Mouse (Mus musculus) embryonic fibroblast, embryonic 13.5 days (primary cell): ENCODE measurements at regions not wholly inside any gene's neighbourhood (a gene's known extent, or its start where the extent isn't known, plus 50 kb on each side); places are given as distances from the start of the nearest gene placed in this dataset.

Experiments
- H3K27ac ChIP-seq: 2 replicates; pipeline ENCODE4 v1.5.1; 2012; ENCODE audit warnings: low read length, control low read depth, inconsistent platforms; ENCODE audit not compliant: insufficient read depth
- H3K4me1 ChIP-seq: 2 replicates; pipeline ENCODE4 v1.6.1; 2011; ENCODE audit warnings: low read length; ENCODE audit not compliant: control insufficient read depth, insufficient read depth
- H3K4me3 ChIP-seq: 2 replicates; pipeline ENCODE4 v1.5.1; 2011; ENCODE audit warnings: mild to moderate bottlenecking, control low read depth, low read length; ENCODE audit not compliant: insufficient read depth
- CTCF ChIP-seq: IDR thresholded peaks from 2 replicates; pipeline ENCODE4 v1.5.1; 2011; ENCODE audit warnings: mild to moderate bottlenecking, control low read depth, low read length, moderate library complexity, borderline replicate concordance; ENCODE audit not compliant: insufficient read depth
- POLR2A ChIP-seq: IDR thresholded peaks from 2 replicates; pipeline ENCODE4 v1.6.1; 2011; ENCODE audit warnings: low read depth, mild to moderate bottlenecking, control low read depth, low read length, moderate library complexity

DNA sequence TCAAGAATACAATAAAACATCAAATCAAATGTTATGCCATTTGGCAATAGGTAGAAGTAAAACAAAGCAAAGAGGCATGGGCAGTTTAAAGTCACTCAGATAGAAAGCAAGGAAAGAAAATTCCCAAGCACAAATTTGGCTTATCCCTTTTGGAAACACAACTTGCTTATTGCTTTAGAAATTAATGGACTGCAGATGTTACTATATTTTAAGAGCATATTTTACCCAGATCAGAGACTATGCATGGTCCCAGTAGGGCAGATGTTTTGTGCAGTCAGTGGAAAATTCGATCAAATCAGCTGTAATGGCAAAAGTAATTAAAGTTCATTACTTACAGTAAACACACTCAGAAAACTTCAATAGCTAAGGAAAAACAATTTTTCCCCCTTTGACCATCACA is 245.9 kb downstream of the Rfpl4b start:
- TF ChIP-seq POLR2A: no peak
- TF ChIP-seq CTCF: no peak
- no peak overlapping the region for H3K27ac ChIP-seq
- no peak overlapping the region for H3K4me3 ChIP-seq
- H3K4me1 ChIP-seq: no peaks in the 10 kb centered on the region

DNA sequence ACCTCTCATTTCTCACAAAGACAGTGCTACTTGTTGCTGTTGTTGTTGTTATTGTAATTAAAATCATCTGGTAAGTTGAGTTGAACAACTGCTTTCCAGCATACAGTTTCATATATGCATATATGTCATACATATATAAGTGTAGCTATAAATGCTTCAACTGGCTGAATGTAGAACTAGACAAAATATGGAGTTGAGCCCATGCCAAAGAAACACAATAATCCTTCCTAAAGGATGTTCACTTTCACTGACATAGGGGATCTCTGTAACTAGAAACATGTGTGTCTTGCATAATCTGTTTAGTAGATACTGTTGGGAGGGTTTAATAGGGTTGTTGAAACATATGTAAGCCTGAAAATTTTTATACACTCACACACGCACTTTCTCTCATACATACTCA is 247.9 kb downstream of the Rfpl4b start:
- TF ChIP-seq POLR2A (no peak), CTCF (no peak)
- H3K4me3 ChIP-seq: no peak overlapping the region
- no peaks in the 10 kb centered on the region for H3K4me1 ChIP-seq
- H3K27ac ChIP-seq: no peak overlapping the region

DNA sequence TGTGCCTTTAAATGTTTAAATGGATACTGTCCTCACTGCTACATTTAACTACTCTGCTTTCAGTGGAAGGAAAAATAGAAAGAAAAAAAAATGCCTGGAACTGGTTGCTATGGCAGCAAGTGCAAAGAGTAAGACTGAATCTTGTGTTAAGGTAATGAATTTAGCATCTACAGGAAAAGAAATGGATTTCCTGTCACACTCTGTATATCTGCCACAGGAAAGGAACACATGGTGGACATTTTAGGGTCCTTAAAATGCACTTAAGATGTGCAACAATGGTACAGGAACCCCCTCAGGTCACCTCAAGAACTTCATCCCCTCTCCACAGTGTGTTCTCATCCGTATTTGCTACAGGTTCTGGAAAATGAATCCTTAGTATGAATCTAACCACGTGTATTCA is 248.4 kb downstream of the Rfpl4b start:
- H3K27ac ChIP-seq: no peak overlapping the region
- no peaks in the 10 kb centered on the region for H3K4me1 ChIP-seq
- TF ChIP-seq CTCF (no peak), POLR2A (no peak)
- no peak overlapping the region for H3K4me3 ChIP-seq

DNA sequence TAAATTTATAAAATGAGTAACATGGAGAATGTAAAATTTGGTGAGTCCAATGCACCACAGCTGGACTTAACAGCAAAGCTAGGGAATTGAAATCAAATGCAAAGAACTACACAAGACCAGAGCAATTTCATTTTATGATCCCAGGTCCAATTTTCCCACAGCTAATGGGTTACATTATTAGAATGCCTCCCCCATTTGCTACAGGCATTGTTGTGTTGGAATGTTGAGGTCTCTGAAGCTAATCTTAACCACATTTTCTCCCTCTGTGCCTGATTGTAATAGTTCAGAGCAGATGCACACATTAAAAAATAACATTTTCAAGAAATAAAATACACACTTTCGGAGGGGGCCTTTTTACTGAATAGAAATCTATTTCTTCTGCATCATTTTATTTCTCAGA is 254.3 kb downstream of the Rfpl4b start:
- H3K27ac ChIP-seq: no peak overlapping the region
- no peak overlapping the region for H3K4me3 ChIP-seq
- TF ChIP-seq POLR2A (no peak), CTCF (no peak)
- H3K4me1 ChIP-seq: no peaks in the 10 kb centered on the region

DNA sequence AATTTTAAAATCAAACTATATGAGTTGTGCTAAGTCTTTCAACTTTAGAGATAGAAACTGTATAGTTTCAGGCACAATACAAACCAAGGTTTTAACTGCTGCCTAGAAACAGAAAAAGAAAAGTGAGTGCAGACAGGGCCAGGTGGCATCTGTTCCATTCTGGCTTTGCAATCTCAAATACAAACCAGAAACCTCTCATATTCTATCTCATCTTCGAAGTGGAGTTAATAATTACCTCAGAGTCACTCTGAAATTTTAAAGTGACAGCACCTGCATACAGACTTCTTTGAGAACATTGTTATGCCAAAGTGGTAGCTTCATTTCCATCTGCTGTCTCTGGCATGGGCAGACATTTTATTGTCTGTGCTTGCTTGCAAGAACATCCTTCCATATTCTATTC is 255.2 kb downstream of the Rfpl4b start:
- Histone ChIP-seq H3K4me3 (no peak overlapping the region), H3K4me1 (no peaks in the 10 kb centered on the region), H3K27ac (peak overlapping the region; percentile 61)
- no peak for TF ChIP-seq CTCF
- TF ChIP-seq POLR2A: no peak

DNA sequence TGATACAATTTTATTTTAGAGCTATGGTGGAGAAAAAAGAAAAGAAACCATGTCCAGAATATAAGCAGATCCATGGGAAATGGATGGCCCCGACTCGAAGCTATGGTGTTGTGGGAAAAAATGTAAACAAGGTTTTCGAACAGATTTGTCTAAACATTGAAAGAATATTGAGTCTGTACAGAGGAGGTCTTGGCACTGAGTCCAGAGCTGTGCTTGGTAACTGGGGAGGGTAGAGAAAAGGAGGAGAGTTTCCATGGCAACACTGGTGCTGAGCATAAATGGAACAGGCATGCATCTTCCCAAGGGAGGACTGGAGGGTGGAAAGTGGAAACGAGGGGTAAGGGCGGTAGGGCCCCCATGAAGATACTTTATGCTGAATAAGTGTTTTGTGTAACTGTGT is 266.5 kb downstream of the Rfpl4b start:
- TF ChIP-seq CTCF (no peak), POLR2A (no peak)
- no peak overlapping the region for H3K27ac ChIP-seq
- H3K4me3 ChIP-seq: no peak overlapping the region
- no peaks in the 10 kb centered on the region for H3K4me1 ChIP-seq

DNA sequence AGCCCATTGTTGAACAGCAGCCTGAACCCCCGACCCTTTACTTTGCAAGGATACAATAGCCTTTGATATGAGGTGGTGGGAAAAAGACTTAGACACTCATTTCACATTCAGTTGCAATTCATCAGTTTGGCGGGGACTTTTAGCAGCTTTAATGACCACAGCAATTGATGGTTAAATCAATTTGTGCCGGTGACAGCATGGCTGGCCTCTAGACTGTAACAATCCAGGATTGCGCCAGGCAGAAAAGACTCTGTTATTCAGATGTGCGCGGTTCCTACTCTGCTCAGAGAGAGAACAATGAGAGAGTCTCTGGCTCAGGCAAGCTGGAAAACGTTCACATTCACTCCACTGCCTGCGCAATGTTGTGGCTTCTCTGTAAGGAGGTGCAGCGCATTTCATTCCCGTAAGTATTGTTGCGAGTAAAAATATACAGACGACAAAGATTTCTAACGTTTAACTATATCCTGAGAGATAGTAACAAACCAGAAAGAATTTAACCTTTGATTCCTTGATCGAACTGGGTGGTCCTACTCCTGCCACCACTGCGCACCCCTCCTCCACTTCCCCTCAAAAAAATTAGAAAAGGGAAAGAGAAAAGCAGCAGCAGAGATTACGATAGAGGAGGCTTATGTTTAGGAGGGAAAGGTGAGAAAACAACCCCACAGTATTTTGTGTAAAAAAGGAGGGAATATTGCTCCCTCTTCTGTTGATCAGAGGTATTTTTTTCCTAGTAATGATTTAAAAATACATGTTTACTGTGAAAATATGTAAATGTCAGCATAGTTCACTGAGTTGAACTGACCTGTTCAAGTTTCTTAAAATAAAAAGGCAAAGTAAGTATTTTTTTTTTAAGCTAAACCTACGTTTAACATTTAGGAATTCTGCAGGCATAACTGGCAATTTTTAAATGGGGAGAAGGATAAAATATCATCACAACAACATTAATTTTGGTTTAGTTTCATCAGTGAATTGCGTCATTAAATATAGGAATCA is 267.6 kb downstream of the Rfpl4b start:
- Histone ChIP-seq H3K4me1 (no peaks in the 10 kb centered on the region), H3K4me3 (peak overlapping the region; percentile 24), H3K27ac (peak overlapping the region; percentile 62)
- TF ChIP-seq POLR2A: no peak; the same call in 1 of the 2 replicates
- TF ChIP-seq CTCF: no peak

DNA sequence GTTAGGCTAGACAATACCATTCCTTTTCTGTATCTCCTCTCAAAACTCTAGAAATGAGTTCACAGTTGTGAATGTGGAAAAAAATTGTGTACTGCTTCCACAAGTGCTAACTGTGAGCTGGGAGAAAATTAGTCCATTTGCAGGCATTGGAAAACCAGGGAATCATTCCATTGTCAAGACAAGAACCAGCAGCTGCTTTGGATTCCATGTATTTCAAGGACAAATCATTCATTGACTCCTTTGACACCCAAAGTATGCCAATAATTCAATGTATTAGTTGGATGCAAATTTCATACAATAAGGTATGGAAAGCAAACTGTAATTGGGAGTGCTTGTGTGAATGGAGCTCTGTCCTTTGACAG is 268.3 kb downstream of the Rfpl4b start:
- Histone ChIP-seq H3K4me3 (no peak overlapping the region), H3K27ac (peak overlapping the region; percentile 62), H3K4me1 (no peaks in the 10 kb centered on the region)
- no peak for TF ChIP-seq POLR2A
- no peak for TF ChIP-seq CTCF

DNA sequence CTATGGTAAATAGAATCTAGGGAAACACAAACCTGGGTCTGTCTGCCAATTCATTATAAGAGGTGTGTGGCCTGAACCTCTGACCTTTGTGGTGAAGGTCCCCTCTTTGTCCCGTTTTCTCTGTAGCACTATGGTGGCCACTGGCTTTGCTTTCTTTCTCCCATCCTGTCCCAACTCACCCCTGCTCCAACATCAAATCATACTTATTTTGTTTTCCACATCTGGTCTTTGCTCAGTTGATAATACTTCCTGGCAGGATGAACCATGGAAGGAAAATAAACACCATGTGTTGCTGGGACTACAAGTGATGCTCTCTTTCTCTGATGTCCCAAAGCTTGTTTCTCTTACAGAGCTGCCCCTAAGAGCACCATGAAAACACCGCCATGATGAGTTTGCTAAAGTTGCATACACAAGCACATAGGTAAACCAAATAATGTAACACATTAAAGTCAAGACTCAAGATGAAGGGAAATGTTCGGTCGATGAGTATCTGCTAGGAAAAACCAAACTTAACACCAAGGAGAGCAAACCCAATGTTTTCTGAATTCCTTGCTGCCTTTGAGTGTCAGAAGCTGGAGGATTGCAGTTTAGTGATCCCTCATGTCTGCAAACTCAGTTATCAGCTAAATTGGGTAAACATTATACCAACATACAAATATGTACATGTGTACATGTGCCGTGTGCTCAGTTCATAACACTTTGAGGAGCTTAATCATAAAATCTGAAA is 269.1 kb downstream of the Rfpl4b start:
- no peak overlapping the region for H3K27ac ChIP-seq
- TF ChIP-seq CTCF (no peak), POLR2A (no peak)
- H3K4me1 ChIP-seq: no peaks in the 10 kb centered on the region
- H3K4me3 ChIP-seq: no peak overlapping the region

DNA sequence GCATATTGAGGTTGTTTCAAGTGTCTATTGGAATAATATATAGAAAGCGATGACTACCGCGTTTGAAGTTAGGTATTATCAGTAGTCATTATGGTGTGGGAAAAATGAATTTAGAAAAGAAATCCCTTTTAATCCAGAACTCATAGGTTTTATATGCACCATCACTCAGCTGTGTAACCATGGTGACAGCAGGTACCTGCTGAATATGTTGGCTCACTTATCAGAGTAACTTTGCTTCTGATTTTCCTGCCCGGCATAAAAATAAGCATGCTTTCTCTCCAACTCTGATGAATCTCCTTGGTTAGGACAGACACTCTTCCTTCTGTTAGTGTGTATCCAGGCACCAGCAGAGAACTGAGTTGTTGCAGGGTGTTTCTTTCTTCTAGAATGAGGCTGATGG is 281.5 kb downstream of the Rfpl4b start:
- Histone ChIP-seq H3K27ac (no peak overlapping the region), H3K4me1 (no peaks in the 10 kb centered on the region), H3K4me3 (no peak overlapping the region)
- no peak for TF ChIP-seq POLR2A
- no peak for TF ChIP-seq CTCF
